Mouse (Mus musculus) embryonic fibroblast, embryonic 13.5 days (primary cell): ENCODE measurements around the gene Zbtb44.

Experiments
- CTCF ChIP-seq: IDR thresholded peaks from 2 replicates; pipeline ENCODE4 v1.5.1; 2011; ENCODE audit warnings: mild to moderate bottlenecking, control low read depth, low read length, moderate library complexity, borderline replicate concordance; ENCODE audit not compliant: insufficient read depth
- POLR2A ChIP-seq: IDR thresholded peaks from 2 replicates; pipeline ENCODE4 v1.6.1; 2011; ENCODE audit warnings: low read depth, mild to moderate bottlenecking, control low read depth, low read length, moderate library complexity

GRCm38 (mm10) chr9:31092111-31092832 lies 61.8 kb downstream of the Zbtb44 start:
- TF ChIP-seq POLR2A (no peak), CTCF (no peak)
